Mouse (Mus musculus): ENCODE measurements around the gene Spag4.

Gene Spag4

DNA sequence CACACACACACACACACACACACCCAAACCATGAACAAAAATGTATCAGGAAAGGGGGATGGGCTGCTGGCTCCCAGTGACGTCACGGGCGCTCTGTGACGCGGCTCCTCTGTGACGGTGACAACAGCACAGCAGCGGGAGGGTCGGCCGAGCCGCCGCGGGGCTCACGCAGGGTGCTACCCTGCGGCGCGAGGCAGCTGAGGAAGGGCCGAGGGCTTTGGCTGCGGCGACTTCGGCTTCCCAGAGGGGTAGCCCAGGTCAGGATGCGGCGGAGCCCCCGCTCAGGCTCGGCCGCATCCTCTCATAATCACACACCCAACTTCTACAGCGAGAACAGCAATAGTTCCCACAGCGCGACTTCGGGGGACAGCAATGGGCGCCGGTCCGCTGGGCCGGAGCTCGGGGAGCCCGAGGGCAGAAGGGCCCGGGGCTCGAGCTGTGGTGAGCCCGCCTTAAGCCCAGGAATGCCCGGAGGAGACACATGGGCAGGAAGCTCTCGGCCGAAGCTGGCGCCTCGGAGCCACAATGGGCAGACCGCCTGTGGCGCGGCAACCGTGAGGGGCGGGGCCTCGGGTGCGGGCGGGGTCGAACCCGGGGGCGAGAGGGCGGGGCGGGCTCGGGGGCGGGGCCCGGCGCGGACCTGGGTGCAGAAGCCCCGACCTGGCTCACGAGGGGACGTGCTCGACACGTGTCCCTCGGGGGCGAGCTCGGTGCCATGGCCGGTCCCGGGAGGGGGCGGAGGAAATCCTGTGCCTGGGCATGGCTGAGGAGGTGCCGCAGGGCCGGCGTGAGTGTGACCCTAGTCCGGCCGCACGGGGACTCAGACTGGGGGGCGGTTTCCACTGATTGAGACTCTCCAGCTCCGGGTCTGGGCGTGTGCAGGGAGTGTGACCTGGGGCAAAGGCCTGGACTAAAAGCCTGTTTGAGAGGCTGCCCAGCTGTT is at the start of gene Spag4:
Gene Spag4 (plus strand): TSS at position 77 of the 943 bp plus-strand sequence.
- in situ Hi-C loops (cut with MboI; ENCODE audit: unreplicated experiment in 2 of 2) = no loop called here

DNA sequence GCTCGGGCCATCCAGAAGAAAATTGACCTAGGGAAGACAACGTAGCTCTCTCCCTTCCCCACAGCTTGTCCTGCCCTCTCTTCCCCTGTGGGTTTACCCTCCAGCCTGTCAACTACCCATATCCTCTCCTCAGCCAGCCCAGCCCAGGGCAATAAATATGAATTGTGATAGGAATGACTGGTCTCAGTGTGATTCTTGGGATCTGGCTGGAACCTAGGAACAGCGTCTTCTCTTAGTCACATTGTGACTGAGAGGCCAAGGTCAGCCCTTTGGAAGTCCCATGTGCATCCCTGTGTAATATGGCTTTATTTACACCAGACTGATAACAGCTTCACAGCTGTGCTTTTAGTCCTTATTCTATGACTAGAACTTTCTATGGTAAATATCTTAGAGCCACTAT is 46.9 kb upstream of the Spag4 start:
- in situ Hi-C loops (cut with MboI; ENCODE audit: unreplicated experiment in 2 of 2) = no loop called here

DNA sequence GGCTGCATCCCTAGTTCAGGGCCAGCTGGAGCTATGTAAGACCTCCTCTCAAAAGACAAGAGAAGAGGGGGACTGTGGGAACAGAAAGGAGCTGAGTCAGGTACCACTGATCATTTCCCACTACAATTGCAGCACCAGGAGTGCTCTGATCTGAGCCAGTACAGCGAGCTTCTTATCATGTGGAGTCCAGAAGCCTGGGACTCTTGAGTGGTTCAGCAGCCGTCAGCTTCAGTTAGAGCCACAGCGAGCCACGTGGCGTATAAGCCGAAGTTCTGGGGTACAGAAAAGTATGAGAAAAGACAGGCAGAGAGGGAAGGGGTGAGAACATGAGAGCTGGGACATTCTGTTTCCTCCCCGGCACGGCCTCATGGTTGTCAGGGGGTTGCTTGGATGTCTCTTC is 43.8 kb upstream of the Spag4 start:
- in situ Hi-C loops (cut with MboI; ENCODE audit: unreplicated experiment in 2 of 2) = no loop called here

DNA sequence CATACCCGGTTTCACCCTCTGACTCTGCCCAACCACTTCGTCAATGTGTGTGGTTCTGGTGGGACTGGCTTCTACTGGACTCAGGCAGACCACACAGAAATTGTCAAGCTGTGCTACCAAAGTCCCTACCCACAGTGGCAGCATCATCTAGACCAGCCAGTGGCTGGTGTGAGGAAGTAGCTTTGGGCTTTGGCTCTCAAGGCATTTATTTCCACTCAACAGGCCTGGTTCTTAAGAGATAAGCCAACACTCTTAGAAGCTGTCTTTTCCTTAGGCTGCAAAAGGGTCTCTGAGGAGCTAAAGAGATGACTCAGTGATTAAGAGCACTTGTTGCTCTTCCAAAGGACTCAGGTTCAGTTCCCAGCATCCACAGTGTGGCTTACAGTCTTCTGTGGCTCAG is 43.2 kb upstream of the Spag4 start:
- in situ Hi-C loops (cut with MboI; ENCODE audit: unreplicated experiment in 2 of 2) = no loop called here

DNA sequence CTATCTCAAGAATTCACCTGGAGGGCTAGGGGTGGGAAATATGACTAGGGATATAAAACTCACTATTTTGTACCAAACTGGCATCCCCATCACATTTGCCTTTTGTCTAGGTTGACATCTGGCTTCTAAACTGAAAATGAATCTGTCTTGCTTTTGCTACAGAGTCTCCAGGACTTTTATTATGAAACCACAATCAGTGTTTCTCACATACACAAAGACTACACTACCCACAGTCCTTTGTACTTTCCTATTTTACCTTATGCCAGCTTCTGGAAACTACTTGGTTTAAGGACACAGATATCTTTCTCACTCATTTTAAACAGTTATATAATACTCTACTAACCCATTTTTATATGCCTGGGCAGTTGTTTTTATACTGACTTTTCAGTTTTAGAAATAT is 39.5 kb upstream of the Spag4 start:
- in situ Hi-C loops (cut with MboI; ENCODE audit: unreplicated experiment in 2 of 2) = loop anchor here in 1 of 2 experiments (25.0 kb wide), 1 partner anchor 462 kb away; no protein-coding TSS in a partner anchor

DNA sequence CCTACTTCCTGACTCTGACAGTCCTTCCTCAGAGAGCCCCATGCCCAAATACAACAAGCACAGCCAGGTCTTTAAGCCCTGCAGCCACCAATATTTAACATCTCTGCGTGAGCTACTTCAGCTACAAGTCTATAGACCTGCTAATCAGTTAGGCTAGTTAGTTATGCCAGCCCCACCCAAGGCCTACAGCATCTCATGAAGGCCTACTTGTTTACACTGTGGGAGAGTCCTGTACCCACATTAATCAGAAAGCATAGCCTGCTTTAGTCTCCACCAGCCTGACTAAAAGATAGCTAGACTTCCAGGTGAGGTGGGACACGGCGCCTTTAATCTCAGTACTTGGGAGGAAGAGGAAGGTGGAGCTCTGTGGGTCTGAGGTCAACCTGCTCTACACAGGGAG is 25.6 kb upstream of the Spag4 start:
- in situ Hi-C loops (cut with MboI; ENCODE audit: unreplicated experiment in 2 of 2) = loop anchor here in 1 of 2 experiments (25.0 kb wide), 1 partner anchor 448 kb away; no protein-coding TSS in a partner anchor

DNA sequence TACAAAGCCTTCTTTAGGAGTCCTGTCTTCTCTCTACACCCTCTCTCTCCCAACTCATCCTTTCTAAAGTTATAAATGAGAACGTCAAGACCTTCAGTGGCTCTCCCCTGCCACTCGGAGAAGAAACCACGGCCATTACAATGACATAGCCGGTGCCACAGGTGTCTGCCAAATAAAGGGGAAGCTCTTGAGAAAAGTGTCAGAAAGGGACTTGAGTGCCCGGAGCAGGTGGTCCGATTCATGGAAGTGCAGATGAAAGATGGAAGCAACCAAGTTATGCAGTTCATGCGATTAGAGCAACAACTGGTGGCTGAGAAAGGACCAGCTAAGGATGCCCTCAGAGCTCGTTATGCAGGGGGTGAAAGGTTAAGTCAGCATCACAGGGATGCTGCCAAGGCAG is 22.1 kb upstream of the Spag4 start:
- in situ Hi-C loops (cut with MboI; ENCODE audit: unreplicated experiment in 2 of 2) = loop anchor here in 1 of 2 experiments (25.0 kb wide), 1 partner anchor 444 kb away; no protein-coding TSS in a partner anchor

DNA sequence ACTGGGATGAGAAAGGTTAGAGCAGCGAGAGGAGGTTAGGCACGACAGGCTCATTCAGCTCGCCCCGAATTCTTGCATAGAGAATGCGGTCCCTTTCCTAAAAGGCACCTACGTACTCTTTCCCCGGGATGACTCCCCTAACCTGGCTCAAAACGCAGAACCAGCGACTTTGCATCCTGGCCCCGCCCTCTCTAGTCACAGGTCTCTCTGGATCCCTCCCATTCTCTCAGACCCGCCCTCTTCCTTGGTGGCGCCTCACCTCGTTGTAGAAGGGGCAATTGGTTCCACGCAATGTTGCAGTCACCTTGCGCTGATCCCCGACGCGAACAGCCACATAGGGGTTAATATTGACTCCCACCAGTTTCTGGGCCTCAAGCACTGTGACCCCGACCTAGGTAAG is 17.0 kb upstream of the Spag4 start:
- in situ Hi-C loops (cut with MboI; ENCODE audit: unreplicated experiment in 2 of 2) = loop anchor here in 1 of 2 experiments (25.0 kb wide), 1 partner anchor 439 kb away; no protein-coding TSS in a partner anchor

DNA sequence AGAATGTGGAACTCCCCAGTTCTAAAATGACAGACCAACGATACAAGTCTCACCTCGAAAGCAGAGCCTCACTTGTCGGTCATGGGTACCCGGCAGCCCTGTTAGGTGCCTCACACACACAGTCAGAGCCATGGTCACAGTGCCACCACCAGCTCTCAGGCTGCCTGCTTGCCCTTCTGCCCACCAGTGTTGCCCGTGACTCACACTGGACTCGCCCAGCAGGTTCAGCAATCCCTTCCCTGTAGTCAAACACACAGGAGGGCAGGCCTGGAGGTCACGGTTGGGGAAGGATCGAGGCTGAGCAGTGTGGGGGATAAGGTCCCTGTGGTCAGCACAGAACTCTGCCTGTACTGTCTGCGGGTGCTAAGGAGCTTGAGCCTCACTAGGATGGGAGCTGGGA is 12.2 kb upstream of the Spag4 start, which contains the start of gene Fer1l4:
Gene Fer1l4 (minus strand): TSS at position 132 of the 400 bp plus-strand sequence.
- in situ Hi-C loops (cut with MboI; ENCODE audit: unreplicated experiment in 2 of 2) = no loop called here

DNA sequence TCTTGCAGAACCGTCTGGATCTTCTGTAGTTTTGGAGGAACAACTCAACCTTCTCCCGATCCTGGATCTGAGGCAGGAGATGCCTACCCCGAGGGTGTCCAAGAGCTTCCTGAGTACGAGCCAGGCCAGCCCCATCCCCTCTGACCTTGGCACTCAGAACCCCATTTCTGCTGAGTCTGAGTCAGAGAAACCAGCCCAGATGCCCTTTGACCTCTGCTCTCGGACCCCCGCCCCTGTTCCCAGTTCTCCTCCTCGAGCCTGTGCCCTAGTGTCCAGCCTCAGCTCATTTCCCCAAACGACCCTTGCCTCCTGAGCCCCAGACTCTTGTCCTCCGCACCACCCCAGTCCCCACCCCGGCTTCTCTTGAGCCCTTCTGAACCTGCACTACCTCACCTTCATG is 1.2 kb downstream of the Spag4 start:
- in situ Hi-C loops (cut with MboI; ENCODE audit: unreplicated experiment in 2 of 2) = no loop called here

DNA sequence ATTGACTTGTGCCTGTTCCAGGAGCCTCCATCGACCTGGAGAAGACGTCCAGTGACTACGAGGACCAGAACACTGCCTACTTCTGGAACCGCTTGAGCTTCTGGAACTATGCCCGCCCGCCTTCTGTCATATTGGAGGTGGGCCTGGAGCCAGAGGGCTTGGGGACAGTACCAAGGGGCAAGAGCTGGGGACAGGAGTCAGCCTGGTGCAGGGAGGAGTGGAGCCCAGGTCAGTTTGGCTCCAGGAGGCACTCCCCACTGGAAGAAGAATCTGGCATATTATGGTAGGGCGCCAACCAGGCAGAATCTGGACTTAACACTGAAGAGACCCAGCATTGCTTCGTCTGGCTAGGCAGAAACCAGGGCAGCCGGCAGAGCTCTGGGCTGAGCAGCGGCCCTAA is 2.9 kb downstream of the Spag4 start:
- in situ Hi-C loops (cut with MboI; ENCODE audit: unreplicated experiment in 2 of 2) = no loop called here

DNA sequence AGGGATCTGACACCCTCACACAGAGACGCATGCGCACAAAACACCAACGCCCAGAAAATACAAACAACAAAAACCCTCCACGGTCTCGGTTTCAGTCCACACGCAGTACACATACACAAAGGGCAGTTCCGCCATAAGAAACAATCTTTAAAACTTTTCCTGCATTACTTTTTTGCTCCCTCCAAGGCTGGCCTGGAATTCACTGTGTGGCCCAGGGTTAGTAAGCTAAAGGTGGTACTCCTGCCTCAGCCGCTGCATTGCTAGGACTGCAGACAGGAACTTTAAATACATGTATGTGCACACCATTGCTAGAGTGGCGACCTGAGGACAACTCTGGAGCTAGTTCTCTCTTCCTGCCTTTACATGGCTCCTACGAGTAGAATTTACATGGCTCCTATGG is 6.3 kb downstream of the Spag4 start:
- in situ Hi-C loops (cut with MboI; ENCODE audit: unreplicated experiment in 2 of 2) = no loop called here

DNA sequence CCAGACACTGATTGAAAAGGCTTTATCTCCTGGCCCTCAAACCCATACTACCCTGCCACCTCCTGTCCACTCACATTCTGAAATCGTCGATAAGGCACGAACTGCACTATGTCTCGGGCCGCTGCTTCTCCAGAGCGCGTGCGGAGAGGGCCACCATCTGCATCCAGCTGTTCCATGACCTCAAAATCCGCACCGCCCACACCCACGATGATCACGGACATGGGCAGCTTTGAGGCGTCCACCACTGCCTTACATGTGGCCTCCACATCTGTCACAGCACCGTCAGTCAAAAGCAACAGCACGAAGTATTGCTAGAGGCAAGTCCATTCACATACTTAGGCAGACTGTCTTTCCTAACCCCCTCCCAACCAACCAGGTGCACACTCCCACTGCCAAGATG is 8.8 kb downstream of the Spag4 start:
- in situ Hi-C loops (cut with MboI; ENCODE audit: unreplicated experiment in 2 of 2) = no loop called here

DNA sequence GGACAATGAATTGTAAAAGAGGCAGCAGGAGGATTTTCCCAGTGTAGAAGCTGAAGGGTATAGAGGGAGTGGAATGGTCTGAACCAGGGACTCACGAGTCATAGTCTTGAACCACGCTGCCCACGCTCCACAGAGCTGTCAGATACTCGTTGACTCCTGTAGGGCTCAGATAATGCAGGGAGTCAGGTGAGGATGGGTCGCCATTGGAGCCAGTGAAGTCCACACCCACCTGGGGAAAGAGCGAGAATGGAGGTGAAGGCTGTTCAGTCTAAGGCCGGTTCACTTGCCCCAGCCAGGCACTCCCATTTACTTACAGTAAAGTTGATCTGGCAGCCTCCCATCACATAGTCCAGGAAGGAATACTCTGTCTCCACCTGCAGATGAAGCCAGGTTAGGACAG is 12.5 kb downstream of the Spag4 start:
- in situ Hi-C loops (cut with MboI; ENCODE audit: unreplicated experiment in 2 of 2) = no loop called here

DNA sequence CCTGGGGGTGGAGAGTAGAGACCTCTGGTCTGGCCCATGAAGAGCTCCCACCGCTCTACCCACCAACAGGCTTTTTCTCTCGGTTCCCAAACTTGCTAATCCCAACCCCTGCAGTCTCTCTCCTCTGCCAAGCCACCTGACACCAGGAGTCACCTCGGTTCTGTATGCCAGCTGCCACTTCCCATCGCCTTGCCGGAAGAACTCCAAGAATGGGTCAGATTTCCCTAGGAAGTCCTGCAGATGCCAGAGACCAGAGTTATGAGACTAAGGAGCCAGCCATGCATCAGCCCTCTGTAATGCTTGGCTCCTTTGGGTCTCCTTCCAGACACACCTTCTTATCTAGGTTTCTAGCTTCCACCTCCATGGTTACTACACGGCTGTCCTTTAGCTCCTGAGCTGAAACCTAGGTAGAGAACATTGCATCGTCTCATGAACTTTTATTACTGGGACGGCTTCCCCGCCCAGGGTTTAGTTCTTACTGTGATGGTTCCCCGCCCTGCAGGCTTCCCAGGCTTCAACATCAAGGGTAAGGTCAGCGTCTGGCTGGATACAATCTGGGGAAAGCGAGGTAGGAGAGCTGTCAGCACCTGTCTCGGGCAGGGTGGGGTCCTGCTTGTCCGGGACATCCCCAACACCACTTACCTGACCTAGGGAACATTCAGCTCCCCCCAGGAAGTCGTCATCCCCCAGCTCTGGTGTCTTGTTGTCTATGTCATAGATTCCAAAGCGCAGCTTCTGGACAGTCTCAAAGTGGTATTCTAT is 13.6 kb downstream of the Spag4 start:
- in situ Hi-C loops (cut with MboI; ENCODE audit: unreplicated experiment in 2 of 2) = no loop called here

DNA sequence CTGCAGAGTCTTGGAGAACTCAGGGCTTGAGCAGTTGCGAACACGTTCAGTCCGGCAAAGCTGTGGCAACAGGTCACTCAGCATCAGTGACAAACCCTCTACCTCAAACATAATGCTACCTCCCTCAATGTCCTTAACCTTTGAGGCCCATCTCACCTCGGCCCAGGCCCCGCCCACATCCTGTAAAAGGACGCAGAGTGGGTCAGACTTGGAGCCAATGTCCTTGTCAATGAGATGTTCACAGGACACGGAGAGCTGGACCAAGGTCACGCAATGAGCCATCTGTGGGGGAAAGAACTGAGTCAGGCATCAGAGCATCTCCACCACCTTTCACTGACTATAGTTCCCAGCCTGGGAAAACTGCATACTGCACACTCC is 14.2 kb downstream of the Spag4 start:
- in situ Hi-C loops (cut with MboI; ENCODE audit: unreplicated experiment in 2 of 2) = no loop called here

DNA sequence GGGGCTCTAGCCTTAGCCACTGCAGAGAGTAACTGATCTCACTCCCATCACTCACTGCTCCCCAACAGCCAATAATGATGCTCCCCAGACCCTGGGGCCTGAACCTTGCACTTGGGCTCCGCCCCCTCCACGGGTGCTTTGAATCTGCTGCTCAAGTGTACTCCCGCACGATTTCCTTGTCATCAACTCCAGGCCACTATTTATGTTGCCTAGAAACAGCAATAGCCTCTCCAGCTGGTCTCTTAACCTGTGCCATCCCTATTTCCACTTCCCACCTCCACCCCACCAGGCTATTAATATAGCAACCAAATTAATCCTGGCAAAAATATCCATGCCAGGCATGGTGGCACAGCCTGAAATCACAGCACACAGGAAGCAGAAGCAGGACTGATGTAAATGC is 14.7 kb downstream of the Spag4 start:
- in situ Hi-C loops (cut with MboI; ENCODE audit: unreplicated experiment in 2 of 2) = no loop called here

DNA sequence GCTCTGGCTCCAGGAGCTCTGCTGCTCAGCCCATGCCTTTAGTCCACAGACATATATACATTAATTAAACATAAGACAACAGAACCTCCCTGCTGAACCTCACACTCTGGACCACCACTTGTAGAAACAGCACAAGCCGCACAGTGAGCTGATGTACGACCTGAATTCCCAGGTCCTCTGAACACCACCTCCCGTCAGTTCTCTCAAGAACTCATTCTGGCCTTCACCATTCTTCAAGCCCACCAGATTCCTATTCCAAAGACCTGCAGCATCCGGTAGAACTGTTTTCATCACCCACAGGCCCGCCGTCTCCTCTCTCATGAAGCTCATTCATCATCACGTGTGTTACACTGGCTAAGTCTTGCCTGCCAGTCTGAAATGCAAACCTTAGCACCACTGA is 15.4 kb downstream of the Spag4 start:
- in situ Hi-C loops (cut with MboI; ENCODE audit: unreplicated experiment in 2 of 2) = no loop called here

DNA sequence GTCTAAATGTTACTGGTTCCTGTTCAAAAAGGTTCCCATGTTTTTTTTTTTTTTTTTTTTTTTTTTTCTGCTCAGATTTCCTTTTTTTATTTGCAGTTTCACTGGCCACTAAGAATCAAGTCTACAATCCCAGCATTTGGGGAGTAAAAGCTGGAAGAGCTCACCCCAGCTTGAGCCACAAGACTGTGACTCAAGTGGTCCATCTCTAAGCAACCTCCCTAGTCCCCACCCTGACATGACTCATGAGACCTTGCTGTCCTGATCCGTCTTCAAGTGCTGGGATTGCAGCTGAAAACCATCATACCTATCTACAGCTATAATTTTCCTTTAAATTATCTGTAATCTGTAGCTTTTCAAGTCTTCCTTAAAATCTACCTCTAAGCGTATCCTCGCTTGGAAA is 19.6 kb downstream of the Spag4 start:
- in situ Hi-C loops (cut with MboI; ENCODE audit: unreplicated experiment in 2 of 2) = no loop called here

DNA sequence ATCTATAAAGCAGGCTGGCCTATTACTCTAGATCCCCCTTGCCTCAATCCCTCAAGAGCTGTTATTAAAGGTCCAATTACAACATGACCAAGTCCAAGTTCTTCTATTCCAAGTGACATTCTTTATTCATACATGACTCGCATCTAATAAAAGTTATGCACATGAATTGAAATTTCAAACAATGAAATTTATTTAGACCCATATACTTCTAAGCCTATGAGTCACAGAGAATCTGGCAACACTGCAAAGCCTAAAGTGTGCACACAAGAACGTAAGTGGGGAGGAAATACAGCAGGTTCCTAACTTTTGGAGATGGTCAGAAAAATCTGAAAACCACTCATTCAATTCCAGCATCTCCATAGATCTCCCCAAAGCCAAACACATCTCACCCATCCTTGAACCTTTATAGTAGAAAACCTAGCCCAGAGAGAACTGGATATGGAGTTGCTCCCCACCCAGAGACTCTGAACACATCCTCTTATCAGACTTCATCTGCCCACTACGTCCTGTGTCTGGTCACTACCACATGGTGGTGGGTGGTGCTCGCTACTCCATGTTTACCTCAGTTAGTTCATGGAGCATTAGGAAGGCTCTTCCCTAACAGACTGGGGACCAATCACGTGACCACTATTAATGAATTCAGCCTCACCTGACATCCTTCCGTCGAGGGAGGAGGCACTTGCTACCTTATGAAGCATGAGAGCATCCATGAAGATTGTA is 22.6 kb downstream of the Spag4 start:
- in situ Hi-C loops (cut with MboI; ENCODE audit: unreplicated experiment in 2 of 2) = no loop called here

DNA sequence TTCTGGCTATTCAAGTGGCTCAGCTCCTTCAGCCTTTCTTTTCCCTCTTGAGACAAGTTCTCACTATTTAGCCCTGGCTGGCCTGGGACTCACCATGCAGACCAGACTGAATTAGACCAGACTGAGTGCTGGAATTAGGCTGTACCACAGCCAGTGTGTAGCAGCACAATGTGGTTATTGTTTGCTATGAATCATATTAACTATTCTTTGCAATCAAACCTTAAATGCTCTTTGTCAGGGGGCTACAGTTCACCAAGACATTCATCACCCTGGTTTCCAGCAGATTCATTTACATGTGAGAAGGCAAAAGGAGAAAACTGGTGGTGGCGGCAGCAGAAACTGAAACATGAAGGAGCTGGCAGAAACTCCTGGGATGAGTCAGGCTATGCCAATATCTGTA is 24.8 kb downstream of the Spag4 start:
- in situ Hi-C loops (cut with MboI; ENCODE audit: unreplicated experiment in 2 of 2) = no loop called here

Data from v-Abl transformed pro-B cells (cell line).